Mouse (Mus musculus): ENCODE data around the gene Olfr319. TPM values are rescaled to one million over a fixed set of nuclear protein-coding genes. Genes with fewer than 3 reads are reported as not detected.
"Not testable (repeated sequence)": the region's sequence is repeated elsewhere in the genome, so short reads cannot be mapped to it uniquely, and the experiment has no call there.

The Olfr319 gene
- not detected in 2 replicates for polyA plus RNA-seq (2012; rRNA removed)

- DNase-seq (ENCODE audit: low read depth, low spot score) = no peak
- 86% methylated on average over 3 of the region's 3 CpGs for WGBS
Measured at GRCm38 (mm10) chr11:58698862-58699261, at the start of gene Olfr319. TSS of gene Olfr319 (plus strand) at chr11:58699162.

GRCm38 (mm10) chr11:58655151-58655550 lies 43.8 kb upstream of the Olfr319 start:
- WGBS = 79% methylated on average over 3 of the region's 3 CpGs
- DNase-seq (ENCODE audit: low read depth, low spot score) = no peak

GRCm38 (mm10) chr11:58658596-58658995 lies 40.4 kb upstream of the Olfr319 start, which contains the start of gene Olfr322:
TSS of gene Olfr322 (plus strand) at chr11:58658782.
- whole genome bisulfite sequencing = 87% methylated on average over 4 of the region's 4 CpGs
- DNase-seq (ENCODE audit: low read depth, low spot score) = no peak

GRCm38 (mm10) chr11:58669252-58669651 lies 29.7 kb upstream of the Olfr319 start:
- DNase-seq (ENCODE audit: low read depth, low spot score) = no peak

- no peak for DNase-seq (ENCODE audit: low read depth, low spot score)
- 36% methylated on average over 4 of the region's 4 CpGs for WGBS
Measured at GRCm38 (mm10) chr11:58671825-58672224, 27.1 kb upstream of the Olfr319 start.

- WGBS = 64% methylated on average over 1 of the region's 1 CpGs
- DNase-seq (ENCODE audit: low read depth, low spot score) = no peak
Measured at GRCm38 (mm10) chr11:58680799-58681198, 18.2 kb upstream of the Olfr319 start, which contains the start of gene Olfr320. TSS of gene Olfr320 (plus strand) at chr11:58681099.

- no peak for DNase-seq (ENCODE audit: low read depth, low spot score)
- WGBS = 84% methylated on average over 11 of the region's 11 CpGs
Measured at GRCm38 (mm10) chr11:58709086-58709485, 10.1 kb downstream of the Olfr319 start.

GRCm38 (mm10) chr11:58717723-58718122 lies 18.8 kb downstream of the Olfr319 start:
- not testable (repeated sequence) for DNase-seq (ENCODE audit: low read depth, low spot score)
- WGBS = 82% methylated on average over 7 of the region's 7 CpGs

GRCm38 (mm10) chr11:58719701-58720100 lies 20.7 kb downstream of the Olfr319 start:
- 86% methylated on average over 4 of the region's 4 CpGs for WGBS

GRCm38 (mm10) chr11:58723914-58724313 lies 25.0 kb downstream of the Olfr319 start, which contains the start of gene Olfr318:
TSS of gene Olfr318 (minus strand) at chr11:58724014.
- DNase-seq (ENCODE audit: low read depth, low spot score) = no peak

More at GRCm38 (mm10) chr11:58719701-58720100, 20.7 kb downstream of the Olfr319 start:
- no peak for DNase-seq (ENCODE audit: low read depth, low spot score)

- DNase-seq (ENCODE audit: low read depth, low spot score) = not testable (repeated sequence)
- 68% methylated on average over 6 of the region's 6 CpGs for WGBS
Measured at GRCm38 (mm10) chr11:58727896-58728650, 29.1 kb downstream of the Olfr319 start.

GRCm38 (mm10) chr11:58733372-58733771 lies 34.4 kb downstream of the Olfr319 start:
- 42% methylated on average over 3 of the region's 3 CpGs for WGBS

GRCm38 (mm10) chr11:58738792-58739262 lies 39.9 kb downstream of the Olfr319 start, which contains the start of gene Olfr317:
TSS of gene Olfr317 (minus strand) at chr11:58739212.
- 55% methylated on average over 4 of the region's 4 CpGs for WGBS

More at GRCm38 (mm10) chr11:58733372-58733771, 34.4 kb downstream of the Olfr319 start:
- no peak for DNase-seq (ENCODE audit: low read depth, low spot score)

GRCm38 (mm10) chr11:58751096-58751495 lies 52.1 kb downstream of the Olfr319 start:
- not testable (repeated sequence) for DNase-seq (ENCODE audit: low read depth, low spot score)
- 82% methylated on average over 18 of the region's 18 CpGs for WGBS

More at GRCm38 (mm10) chr11:58738792-58739262, 39.9 kb downstream of the Olfr319 start, which contains the start of gene Olfr317:
- no peak for DNase-seq (ENCODE audit: low read depth, low spot score)

GRCm38 (mm10) chr11:58752434-58752833 lies 53.5 kb downstream of the Olfr319 start, which contains the start of gene Olfr316:
TSS of gene Olfr316 (plus strand) at chr11:58752734.
- no peak for DNase-seq (ENCODE audit: low read depth, low spot score)
- WGBS = 76% methylated on average over 2 of the region's 2 CpGs

Other genes with a start within 250 kb of the Olfr319 start
- not detected in 2 replicates for gene Lypd9, start 246.2 kb upstream of the Olfr319 start, polyA plus RNA-seq (2012; rRNA removed)
- not detected in 2 replicates for gene Olfr30, start 236.9 kb upstream of the Olfr319 start, polyA plus RNA-seq (2012; rRNA removed)
- not detected in 2 replicates for gene Olfr332, start 206.6 kb upstream of the Olfr319 start, polyA plus RNA-seq (2012; rRNA removed)
- not detected in 2 replicates for gene Olfr331, start 196.6 kb upstream of the Olfr319 start, polyA plus RNA-seq (2012; rRNA removed)
- gene Olfr330, start 164.3 kb upstream of the Olfr319 start, polyA plus RNA-seq (2012; rRNA removed) = not detected in 2 replicates
- not detected in 2 replicates for gene Olfr329-ps, start 152.7 kb upstream of the Olfr319 start, polyA plus RNA-seq (2012; rRNA removed)
- gene Olfr328, start 143.5 kb upstream of the Olfr319 start, polyA plus RNA-seq (2012; rRNA removed) = not detected in 2 replicates
- gene Olfr224, start 128.6 kb upstream of the Olfr319 start, polyA plus RNA-seq (2012; rRNA removed) = not detected in 2 replicates
- gene Olfr325, start 121.4 kb upstream of the Olfr319 start, polyA plus RNA-seq (2012; rRNA removed) = not detected in 2 replicates
- not detected in 2 replicates for gene Olfr324, start 104.0 kb upstream of the Olfr319 start, polyA plus RNA-seq (2012; rRNA removed)
- gene 2210407C18Rik, start 83.1 kb upstream of the Olfr319 start, polyA plus RNA-seq (2012; rRNA removed) = 166 and 238 TPM in 2 replicates
- gene Olfr323, start 68.7 kb upstream of the Olfr319 start, polyA plus RNA-seq (2012; rRNA removed) = 0.43 TPM in 1 of 2 replicates, not detected in the other
- gene Trim58, start 58.7 kb upstream of the Olfr319 start, polyA plus RNA-seq (2012; rRNA removed) = 0.09 and 0.10 TPM in 2 replicates
- not detected in 2 replicates for gene Olfr322, start 40.4 kb upstream of the Olfr319 start, polyA plus RNA-seq (2012; rRNA removed)
- gene Olfr320, start 18.1 kb upstream of the Olfr319 start, polyA plus RNA-seq (2012; rRNA removed) = not detected in 2 replicates
- gene Olfr318, start 24.9 kb downstream of the Olfr319 start, polyA plus RNA-seq (2012; rRNA removed) = not detected in 2 replicates
- not detected in 2 replicates for gene Olfr317, start 40.0 kb downstream of the Olfr319 start, polyA plus RNA-seq (2012; rRNA removed)
- not detected in 2 replicates for gene Olfr316, start 53.6 kb downstream of the Olfr319 start, polyA plus RNA-seq (2012; rRNA removed)
- not detected in 2 replicates for gene Olfr315, start 74.0 kb downstream of the Olfr319 start, polyA plus RNA-seq (2012; rRNA removed)
- not detected in 2 replicates for gene Olfr314, start 83.8 kb downstream of the Olfr319 start, polyA plus RNA-seq (2012; rRNA removed)
- 1.3 and 3.1 TPM in 2 replicates for gene Fam183b, start 102.8 kb downstream of the Olfr319 start, polyA plus RNA-seq (2012; rRNA removed)
- not detected in 2 replicates for gene Olfr313, start 115.8 kb downstream of the Olfr319 start, polyA plus RNA-seq (2012; rRNA removed)
- gene Olfr312, start 130.1 kb downstream of the Olfr319 start, polyA plus RNA-seq (2012; rRNA removed) = not detected in 2 replicates
- gene Olfr311, start 140.1 kb downstream of the Olfr319 start, polyA plus RNA-seq (2012; rRNA removed) = not detected in 2 replicates
- gene Gm12258, start 148.0 kb downstream of the Olfr319 start, polyA plus RNA-seq (2012; rRNA removed) = 2.1 and 2.8 TPM in 2 replicates
- gene 2810021J22Rik, start 168.1 kb downstream of the Olfr319 start, polyA plus RNA-seq (2012; rRNA removed) = 1.3 and 2.8 TPM in 2 replicates
- gene Zfp39, start 205.1 kb downstream of the Olfr319 start, polyA plus RNA-seq (2012; rRNA removed) = 0.38 and 0.89 TPM in 2 replicates
- gene Btnl10, start 218.7 kb downstream of the Olfr319 start, polyA plus RNA-seq (2012; rRNA removed) = not detected in 2 replicates
- 122 and 137 TPM in 2 replicates for gene Rnf187, start 239.8 kb downstream of the Olfr319 start, polyA plus RNA-seq (2012; rRNA removed)
- gene Hist3h2ba, start 249.8 kb downstream of the Olfr319 start, polyA plus RNA-seq (2012; rRNA removed) = 2.3 and 3.7 TPM in 2 replicates